Mouse (Mus musculus) intestine, embryonic 15.5 days (tissue): ENCODE data around the gene Slc10a7. TPM values are rescaled to one million over a fixed set of nuclear protein-coding genes. Genes with fewer than 3 reads are reported as not detected.
"Not testable (repeated sequence)": the region's sequence is repeated elsewhere in the genome, so short reads cannot be mapped to it uniquely, and the experiment has no call there.

Experiments used
- ATAC-seq: fragments of 200-750 bp; cut with Nextera tagmentation; 2 replicates; pipeline ENCODE4 v1.8.0; 2017; ENCODE audit warnings: moderate TSS enrichment, moderate library complexity
- H3K27ac ChIP-seq: fragments of 300-500 bp; sonication (generic); 2 replicates; pipeline ENCODE4 v1.5.1; 2015; ENCODE audit warnings: mild to moderate bottlenecking, inconsistent platforms
- H3K27me3 ChIP-seq: fragments of 300-500 bp; sonication (generic); replicated peaks from 2 replicates; pipeline ENCODE4 v1.6.1; 2015; ENCODE audit warnings: inconsistent platforms
- H3K36me3 ChIP-seq: fragments of 300-500 bp; sonication (generic); 2 replicates; pipeline ENCODE4 v1.6.1; 2015; ENCODE audit warnings: inconsistent platforms
- H3K4me1 ChIP-seq: fragments of 300-500 bp; sonication (generic); replicated peaks from 2 replicates; pipeline ENCODE4 v1.6.1; 2015; ENCODE audit warnings: inconsistent platforms
- H3K4me2 ChIP-seq: fragments of 300-500 bp; sonication (generic); replicated peaks from 2 replicates; pipeline ENCODE4 v1.6.1; 2015; ENCODE audit warnings: mild to moderate bottlenecking, inconsistent platforms
- H3K4me3 ChIP-seq: fragments of 300-500 bp; sonication (generic); replicated peaks from 2 replicates; pipeline ENCODE4 v1.5.1; 2015; ENCODE audit warnings: inconsistent platforms
- H3K9ac ChIP-seq: fragments of 300-500 bp; sonication (generic); 2 replicates; pipeline ENCODE4 v1.6.1; 2015; ENCODE audit warnings: inconsistent platforms
- H3K9me3 ChIP-seq: fragments of 300-500 bp; sonication (generic); 2 replicates; pipeline ENCODE4 v1.6.1; 2016; ENCODE audit warnings: inconsistent platforms
- WGBS: fragments of 180-500 bp; shearing (Covaris S2); methylation state at CpG from one replicate; pipeline ENCODE4 v1.1.7; 2015; 5-methylcytosine and 5-hydroxymethylcytosine counted together
- polyA plus RNA-seq: library from polyadenylated mRNA; unstranded; fragments of >200 nt; fragmentation: Nextera tagmentation; extraction: Ambion mirVana; gene quantifications from 2 replicates; pipeline ENCODE4 v1.2.1, GENCODE M21; 2015

Slc10a7 gene
- polyA plus RNA-seq, 1 experiment from 2014 or later: 16.5 TPM

DNA sequence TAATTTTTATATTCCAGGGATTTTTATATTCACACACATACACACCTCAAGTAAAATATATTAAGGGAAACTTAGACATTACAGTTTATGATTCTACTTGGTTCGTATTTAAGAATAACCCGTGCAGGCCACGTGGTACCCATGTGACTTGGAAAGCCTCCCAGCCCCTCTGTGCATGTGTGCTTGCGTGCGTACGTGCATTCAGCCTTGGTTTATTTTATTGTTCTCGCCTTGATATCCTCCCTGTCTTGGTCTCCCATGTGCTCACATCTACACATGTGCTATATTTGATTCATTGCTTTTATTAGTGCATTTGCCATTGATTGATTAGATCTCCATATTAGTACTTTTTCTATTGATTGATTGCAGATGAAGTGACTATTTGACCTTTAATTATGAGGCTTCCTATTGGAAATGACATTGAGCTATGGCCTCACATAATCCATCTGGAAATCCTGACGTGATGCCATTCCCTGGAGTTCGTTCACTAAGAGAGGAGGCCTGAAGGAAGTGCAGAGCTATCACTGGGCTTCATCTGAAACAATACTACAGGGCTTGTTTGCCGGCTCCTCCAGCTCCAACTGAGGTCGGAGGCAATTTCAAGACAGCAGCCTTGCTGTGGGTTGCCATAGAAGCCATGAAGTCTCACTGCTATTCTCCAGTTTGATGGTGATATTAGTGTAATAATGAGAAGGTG, 200.9 kb downstream of the Slc10a7 start:
- H3K4me3 ChIP-seq: no peak overlapping the region
- no peaks in the 10 kb centered on the region for H3K27me3 ChIP-seq
- no peak overlapping the region for H3K9ac ChIP-seq
- H3K9me3 ChIP-seq: no peaks in the 10 kb centered on the region
- ATAC-seq: no peak
- H3K4me2 ChIP-seq: no peak overlapping the region
- H3K4me1 ChIP-seq: no peaks in the 10 kb centered on the region
- 75% methylated on average over 11 of the region's 11 CpGs for WGBS
- H3K27ac ChIP-seq: no peak overlapping the region
- no peaks in the 10 kb centered on the region for H3K36me3 ChIP-seq

DNA sequence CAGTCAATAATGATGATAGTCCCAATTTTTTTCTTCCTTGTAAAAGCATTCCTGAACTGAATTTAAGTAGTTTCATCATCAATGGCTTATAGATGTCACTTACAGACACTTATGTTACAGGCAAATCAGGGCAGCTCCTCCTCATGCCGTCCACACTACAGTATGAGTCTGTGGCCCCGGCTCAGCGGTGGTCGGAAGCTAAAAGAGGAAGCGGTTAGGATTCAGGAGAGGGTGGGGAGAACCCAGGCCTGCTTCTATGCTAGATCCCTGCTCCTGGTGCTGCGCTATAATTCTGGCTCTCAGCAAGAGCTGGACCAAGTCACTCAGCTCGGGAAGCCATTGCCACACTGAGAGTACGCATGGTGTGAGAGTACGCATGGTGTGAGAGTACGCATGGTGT, 201.8 kb downstream of the Slc10a7 start:
- no peaks in the 10 kb centered on the region for H3K9me3 ChIP-seq
- H3K4me3 ChIP-seq: no peak overlapping the region
- no peaks in the 10 kb centered on the region for H3K4me1 ChIP-seq
- H3K27me3 ChIP-seq: no peaks in the 10 kb centered on the region
- WGBS: 88% methylated on average over 10 of the region's 10 CpGs
- no peak overlapping the region for H3K4me2 ChIP-seq
- H3K9ac ChIP-seq: no peak overlapping the region
- no peak for ATAC-seq
- H3K27ac ChIP-seq: no peak overlapping the region
- no peaks in the 10 kb centered on the region for H3K36me3 ChIP-seq

DNA sequence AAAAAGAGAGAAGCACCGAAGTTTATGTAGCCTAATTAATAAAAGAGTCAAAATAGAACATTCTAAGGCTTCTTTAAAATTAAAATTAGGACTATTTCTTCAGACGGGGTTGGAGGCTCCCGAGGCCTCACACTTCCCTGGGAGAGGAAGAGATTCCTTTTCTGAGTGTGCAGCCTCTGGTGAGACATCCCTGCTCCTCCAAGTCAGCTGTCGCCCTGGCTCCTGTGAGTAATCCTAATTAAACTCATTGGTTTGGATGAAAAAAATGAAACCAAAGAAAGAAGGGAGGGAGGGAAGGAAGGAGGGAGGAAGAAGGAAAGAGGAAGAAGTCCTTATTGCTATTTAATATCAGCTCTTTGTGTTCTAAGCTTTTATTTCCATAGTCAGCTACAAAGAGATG, 205.7 kb downstream of the Slc10a7 start:
- H3K36me3 ChIP-seq: no peaks in the 10 kb centered on the region
- no peak overlapping the region for H3K4me3 ChIP-seq
- H3K4me1 ChIP-seq: no peaks in the 10 kb centered on the region
- no peak overlapping the region for H3K27ac ChIP-seq
- H3K27me3 ChIP-seq: no peaks in the 10 kb centered on the region
- no peak overlapping the region for H3K9ac ChIP-seq
- ATAC-seq: no peak
- H3K4me2 ChIP-seq: no peak overlapping the region
- WGBS: 73% methylated on average over 4 of the region's 4 CpGs
- H3K9me3 ChIP-seq: no peaks in the 10 kb centered on the region

DNA sequence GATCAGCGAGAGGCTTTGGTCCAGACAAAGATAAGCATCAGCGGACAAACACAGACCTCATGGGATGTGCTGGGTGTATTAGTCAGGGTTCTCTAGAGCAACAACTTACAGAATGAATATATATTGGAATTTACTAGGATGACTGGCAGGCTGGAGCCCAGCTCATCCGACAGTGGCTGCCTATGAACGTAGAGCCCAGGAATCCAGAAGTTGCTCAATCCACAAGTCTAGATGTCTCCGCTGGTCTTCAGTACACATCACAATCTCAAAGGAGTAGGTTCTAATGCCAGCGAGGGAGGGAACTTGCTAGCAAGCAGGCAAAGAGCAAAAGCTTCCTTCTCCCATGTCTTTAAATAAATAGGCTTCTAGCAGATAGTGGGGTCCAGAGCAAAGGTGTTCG, 207.4 kb downstream of the Slc10a7 start:
- Histone ChIP-seq H3K4me2 (no peak overlapping the region), H3K36me3 (no peaks in the 10 kb centered on the region), H3K4me3 (no peak overlapping the region), H3K9ac (no peak overlapping the region), H3K27me3 (no peaks in the 10 kb centered on the region), H3K27ac (no peak overlapping the region), H3K4me1 (0 out of 2 replicates have a peak, but pooled peaks cover 4% of the 10 kb centered on the region), H3K9me3 (no peaks in the 10 kb centered on the region)
- WGBS: 92% methylated on average over 7 of the region's 7 CpGs
- ATAC-seq: no peak

DNA sequence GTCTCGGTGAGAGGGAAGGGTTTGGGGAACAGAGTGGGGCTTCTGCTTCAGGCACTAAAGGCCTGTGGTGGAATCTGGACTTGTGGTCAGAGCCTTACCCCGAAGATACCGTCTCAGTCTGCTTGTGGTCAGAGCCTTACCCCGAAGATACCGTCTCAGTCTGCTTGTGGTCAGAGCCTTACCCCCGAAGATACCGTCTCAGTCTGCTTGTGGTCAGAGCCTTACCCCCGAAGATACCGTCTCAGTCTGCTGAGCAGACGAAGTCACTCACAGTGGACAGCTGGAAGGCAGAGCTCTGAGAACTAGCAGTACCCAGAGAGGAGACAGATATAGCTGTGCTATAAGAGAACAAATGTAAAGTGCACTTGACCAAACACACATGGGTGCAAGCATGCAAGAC, 208.0 kb downstream of the Slc10a7 start:
- 90% methylated on average over 10 of the region's 10 CpGs for WGBS

DNA sequence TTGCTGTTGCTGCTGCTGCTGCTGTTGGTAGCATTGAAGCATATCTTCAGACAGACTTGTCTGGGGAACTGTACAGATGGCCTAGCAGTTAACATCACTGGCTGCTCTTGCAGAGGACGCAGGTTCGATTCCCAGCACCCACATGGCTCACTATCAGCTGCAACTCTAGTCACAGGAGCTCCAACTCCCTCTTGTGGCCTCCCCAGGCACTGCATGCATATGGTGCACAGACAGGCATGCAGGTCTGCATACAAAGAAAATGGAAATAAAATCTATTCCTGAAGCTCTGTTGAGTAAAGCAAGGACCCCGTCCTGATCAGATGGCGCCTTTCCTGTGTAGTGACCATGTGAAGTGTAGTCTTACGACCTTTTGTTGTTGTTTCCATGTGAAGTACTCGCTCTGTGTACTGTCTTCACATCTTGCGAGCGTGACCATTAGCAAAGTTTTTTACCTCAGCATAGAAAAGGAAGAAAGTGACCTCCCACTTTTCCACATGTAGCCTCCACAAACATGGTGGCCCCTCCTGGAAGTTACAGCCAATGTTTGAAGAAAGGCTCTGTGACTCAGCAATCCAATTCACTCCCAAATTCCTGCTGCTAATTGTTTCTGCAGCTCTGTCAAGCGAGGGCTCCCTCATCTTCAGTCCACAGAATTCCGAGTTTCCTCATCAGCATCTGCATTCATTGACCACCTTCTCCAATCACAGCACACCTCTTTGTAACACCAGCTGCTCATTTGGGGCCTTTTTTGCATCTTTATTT, 210.3 kb downstream of the Slc10a7 start:
- Histone ChIP-seq H3K27me3 (no peaks in the 10 kb centered on the region), H3K4me2 (no peak overlapping the region), H3K9me3 (no peaks in the 10 kb centered on the region), H3K36me3 (no peaks in the 10 kb centered on the region), H3K9ac (no peak overlapping the region), H3K4me3 (no peak overlapping the region), H3K27ac (no peak overlapping the region), H3K4me1 (0 out of 2 replicates have a peak, but pooled peaks cover 10% of the 10 kb centered on the region)
- no peak for ATAC-seq
- WGBS: 84% methylated on average over 10 of the region's 10 CpGs

More for the DNA sequence above, 208.0 kb downstream of the Slc10a7 start:
- not testable (repeated sequence) for H3K9ac ChIP-seq, H3K4me1 ChIP-seq, ATAC-seq, H3K9me3 ChIP-seq, H3K4me2 ChIP-seq, H3K4me3 ChIP-seq, H3K36me3 ChIP-seq, H3K27me3 ChIP-seq, H3K27ac ChIP-seq

DNA sequence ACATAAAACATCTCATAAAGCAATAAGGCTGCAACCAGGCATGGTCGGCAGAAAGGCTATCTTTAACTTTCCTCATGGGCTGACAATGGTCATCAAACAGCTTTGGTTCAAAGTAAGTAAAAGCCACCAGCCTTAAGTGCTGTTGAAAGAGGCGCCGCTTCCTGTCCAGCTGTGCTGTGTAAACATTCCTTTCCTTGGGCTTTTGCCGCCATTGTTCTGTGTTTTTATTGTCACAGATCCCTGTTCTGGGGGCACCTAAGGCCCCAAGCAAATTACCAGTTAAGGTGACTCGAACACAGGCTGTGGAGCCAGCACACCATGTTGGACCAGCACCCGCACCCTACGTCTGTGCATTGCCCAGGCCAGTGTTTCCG, 210.9 kb downstream of the Slc10a7 start:
- Histone ChIP-seq H3K36me3 (no peaks in the 10 kb centered on the region), H3K4me1 (0 out of 2 replicates have a peak, but pooled peaks cover 10% of the 10 kb centered on the region), H3K4me3 (no peak overlapping the region), H3K27ac (no peak overlapping the region), H3K27me3 (no peaks in the 10 kb centered on the region), H3K9me3 (no peaks in the 10 kb centered on the region), H3K9ac (no peak overlapping the region), H3K4me2 (no peak overlapping the region)
- no peak for ATAC-seq
- WGBS: 51% methylated on average over 8 of the region's 8 CpGs

DNA sequence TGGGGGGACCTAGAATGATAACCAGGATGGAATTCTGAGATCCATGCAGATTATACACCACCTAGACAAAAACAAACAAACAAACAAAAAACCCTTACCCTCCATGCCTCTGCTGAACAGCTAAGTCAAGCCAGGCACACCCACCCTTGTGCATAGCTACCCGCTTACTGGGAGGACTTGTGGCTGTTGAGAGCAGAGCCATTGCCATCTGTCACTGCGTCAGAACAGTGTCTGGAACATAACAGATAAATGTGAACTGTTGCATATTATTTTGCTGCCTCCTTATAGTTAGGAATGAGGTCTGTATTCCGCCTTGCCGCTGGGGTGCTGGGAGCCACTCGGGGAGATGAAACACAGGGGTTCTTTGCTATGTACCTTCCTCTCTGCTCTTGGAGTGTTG, 212.4 kb downstream of the Slc10a7 start:
- ATAC-seq: no peak
- 74% methylated on average over 5 of the region's 5 CpGs for WGBS

DNA sequence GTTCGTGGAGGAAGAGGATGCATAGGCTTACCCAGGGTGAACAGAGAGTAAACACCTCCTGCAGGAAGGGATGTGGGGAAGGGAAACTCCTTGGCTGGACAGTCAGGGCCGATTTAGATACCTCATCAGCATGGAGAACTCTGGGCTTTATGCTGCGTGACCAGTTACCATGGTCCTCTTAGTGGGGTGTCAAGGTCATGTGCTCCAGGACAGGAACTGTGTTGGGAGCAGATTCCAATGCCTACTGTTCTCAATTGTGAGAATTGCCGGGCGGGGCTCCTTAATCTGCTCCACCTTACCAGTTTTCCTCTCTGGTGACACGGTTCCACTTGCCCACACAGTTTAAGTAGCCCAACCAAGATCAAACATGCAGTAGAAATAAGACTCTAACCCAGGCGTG, 213.1 kb downstream of the Slc10a7 start:
- Histone ChIP-seq H3K27me3 (no peaks in the 10 kb centered on the region), H3K4me1 (0 out of 2 replicates have a peak, but pooled peaks cover 10% of the 10 kb centered on the region), H3K9me3 (no peaks in the 10 kb centered on the region), H3K4me3 (no peak overlapping the region), H3K36me3 (no peaks in the 10 kb centered on the region), H3K9ac (no peak overlapping the region), H3K27ac (no peak overlapping the region), H3K4me2 (no peak overlapping the region)
- no peak for ATAC-seq
- 77% methylated on average over 7 of the region's 7 CpGs for WGBS

More for the DNA sequence above, 212.4 kb downstream of the Slc10a7 start:
- no peaks in the 10 kb centered on the region for H3K27me3 ChIP-seq
- H3K9ac ChIP-seq: no peak overlapping the region
- no peak overlapping the region for H3K27ac ChIP-seq
- no peaks in the 10 kb centered on the region for H3K9me3 ChIP-seq
- H3K36me3 ChIP-seq: no peaks in the 10 kb centered on the region
- H3K4me1 ChIP-seq: 0 out of 2 replicates have a peak, but pooled peaks cover 10% of the 10 kb centered on the region
- no peak overlapping the region for H3K4me2 ChIP-seq
- no peak overlapping the region for H3K4me3 ChIP-seq

DNA sequence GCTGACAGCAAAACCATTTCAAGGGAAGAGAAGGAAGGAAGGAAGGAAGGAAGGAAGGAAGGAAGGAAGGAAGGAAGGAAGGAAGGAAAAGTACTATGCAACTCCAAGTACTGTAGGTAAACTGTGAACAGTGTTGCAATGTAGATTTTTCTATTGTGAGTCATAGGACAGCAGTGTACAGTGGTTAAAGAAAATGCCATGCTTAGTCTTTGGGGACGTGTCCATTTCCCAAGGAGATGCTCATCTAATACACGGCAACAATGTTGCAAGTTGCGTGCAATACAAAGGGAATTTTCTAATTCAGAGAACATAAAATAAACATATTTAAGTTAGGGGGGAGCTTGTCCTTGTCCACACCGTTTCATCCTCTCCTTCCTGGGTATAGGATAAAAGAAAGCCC, 215.7 kb downstream of the Slc10a7 start:
- no peak overlapping the region for H3K27ac ChIP-seq
- H3K4me2 ChIP-seq: no peak overlapping the region
- H3K4me3 ChIP-seq: no peak overlapping the region
- H3K36me3 ChIP-seq: no peaks in the 10 kb centered on the region
- no peak overlapping the region for H3K9ac ChIP-seq
- H3K9me3 ChIP-seq: no peaks in the 10 kb centered on the region
- ATAC-seq: no peak
- H3K27me3 ChIP-seq: no peaks in the 10 kb centered on the region
- 92% methylated on average over 4 of the region's 4 CpGs for WGBS
- 0 out of 2 replicates have a peak, but pooled peaks cover 10% of the 10 kb centered on the region for H3K4me1 ChIP-seq

DNA sequence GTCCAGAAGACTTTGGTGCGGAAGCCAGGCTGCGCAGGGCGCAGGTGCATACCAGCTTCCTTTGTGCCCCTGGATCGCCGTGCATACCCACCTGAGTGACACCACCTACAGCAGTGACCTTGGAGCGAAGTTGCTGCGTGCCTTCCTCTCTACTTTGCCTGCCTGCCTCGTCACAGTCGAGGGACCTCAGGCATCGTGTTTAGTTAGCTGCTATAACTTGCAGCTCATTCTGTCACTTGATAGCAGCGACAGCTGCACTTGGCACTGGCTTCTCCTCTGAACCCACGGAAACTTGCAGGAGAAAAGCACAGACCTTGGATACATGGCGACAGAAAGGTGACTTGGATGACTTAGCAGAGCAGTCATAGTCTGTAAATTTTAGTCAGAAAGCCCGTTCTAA, 219.1 kb downstream of the Slc10a7 start:
- no peak overlapping the region for H3K9ac ChIP-seq
- H3K27me3 ChIP-seq: no peaks in the 10 kb centered on the region
- H3K27ac ChIP-seq: no peak overlapping the region
- H3K4me1 ChIP-seq: 0 out of 2 replicates have a peak, but pooled peaks cover 3% of the 10 kb centered on the region
- H3K4me2 ChIP-seq: no peak overlapping the region
- 90% methylated on average over 14 of the region's 14 CpGs for WGBS
- H3K4me3 ChIP-seq: no peak overlapping the region
- no peak for ATAC-seq
- H3K36me3 ChIP-seq: no peaks in the 10 kb centered on the region
- H3K9me3 ChIP-seq: no peaks in the 10 kb centered on the region

DNA sequence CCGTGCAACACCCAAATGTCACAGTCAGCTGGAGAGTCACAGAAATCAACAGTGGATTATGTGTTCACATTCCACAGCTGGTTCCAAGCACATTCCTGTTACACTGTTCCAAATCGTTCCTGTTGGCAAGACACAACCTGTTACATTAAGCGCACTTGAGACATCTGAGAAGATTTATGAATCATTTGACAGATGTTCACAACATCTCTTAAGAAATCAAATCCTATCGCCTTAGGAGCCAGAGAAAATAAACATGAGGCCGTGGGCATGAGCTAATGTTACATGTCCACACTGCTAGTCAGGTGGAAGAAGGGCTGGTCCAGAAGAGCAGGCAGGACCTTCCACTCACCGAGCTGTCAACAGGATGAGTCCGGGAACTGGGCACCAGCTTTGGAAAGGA, 223.3 kb downstream of the Slc10a7 start:
- Histone ChIP-seq H3K4me1 (0 out of 2 replicates have a peak, but pooled peaks cover 3% of the 10 kb centered on the region), H3K27me3 (no peaks in the 10 kb centered on the region), H3K27ac (no peak overlapping the region), H3K9me3 (no peaks in the 10 kb centered on the region), H3K4me3 (no peak overlapping the region), H3K9ac (no peak overlapping the region), H3K4me2 (no peak overlapping the region), H3K36me3 (no peaks in the 10 kb centered on the region)
- ATAC-seq: no peak
- WGBS: 59% methylated on average over 7 of the region's 7 CpGs
